Mouse (Mus musculus): ENCODE measurements around the gene Mmp2. TPM values are rescaled to one million over a fixed set of nuclear protein-coding genes. Genes with fewer than 3 reads are reported as not detected.

The Mmp2 gene
- 130 and 143 TPM in 2 replicates for polyA plus RNA-seq (2015; fragmentation: Nextera tagmentation; extraction: Ambion mirVana)

DNA sequence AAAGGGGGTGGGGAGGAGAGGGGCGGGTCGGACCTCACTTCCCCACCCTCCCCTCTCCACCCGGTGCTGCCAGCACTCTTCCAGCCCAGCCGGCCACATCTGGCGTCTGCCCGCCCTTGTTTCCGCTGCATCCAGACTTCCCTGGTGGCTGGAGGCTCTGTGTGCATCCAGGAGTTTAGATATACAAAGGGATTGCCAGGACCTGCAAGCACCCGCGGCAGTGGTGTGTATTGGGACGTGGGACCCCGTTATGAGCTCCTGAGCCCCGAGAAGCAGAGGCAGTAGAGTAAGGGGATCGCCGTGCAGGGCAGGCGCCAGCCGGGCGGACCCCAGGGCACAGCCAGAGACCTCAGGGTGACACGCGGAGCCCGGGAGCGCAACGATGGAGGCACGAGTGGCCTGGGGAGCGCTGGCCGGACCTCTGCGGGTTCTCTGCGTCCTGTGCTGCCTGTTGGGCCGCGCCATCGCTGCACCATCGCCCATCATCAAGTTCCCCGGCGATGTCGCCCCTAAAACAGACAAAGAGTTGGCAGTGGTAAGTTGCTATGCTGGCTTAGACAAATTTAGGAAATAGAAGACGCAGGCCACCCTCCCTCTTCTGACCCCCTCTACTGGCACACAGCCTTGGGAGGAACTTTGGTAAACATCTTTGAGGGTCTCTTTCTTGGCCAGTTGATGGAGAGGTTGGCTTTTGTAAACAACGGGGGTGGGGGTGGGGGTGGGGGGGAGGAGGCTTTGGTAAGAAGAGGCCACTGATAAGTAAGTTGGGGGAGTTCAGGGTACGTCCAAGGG lies at the start of gene Mmp2:
Gene Mmp2 (plus strand): TSS at position 49 of the 792 bp plus-strand sequence.

DNA sequence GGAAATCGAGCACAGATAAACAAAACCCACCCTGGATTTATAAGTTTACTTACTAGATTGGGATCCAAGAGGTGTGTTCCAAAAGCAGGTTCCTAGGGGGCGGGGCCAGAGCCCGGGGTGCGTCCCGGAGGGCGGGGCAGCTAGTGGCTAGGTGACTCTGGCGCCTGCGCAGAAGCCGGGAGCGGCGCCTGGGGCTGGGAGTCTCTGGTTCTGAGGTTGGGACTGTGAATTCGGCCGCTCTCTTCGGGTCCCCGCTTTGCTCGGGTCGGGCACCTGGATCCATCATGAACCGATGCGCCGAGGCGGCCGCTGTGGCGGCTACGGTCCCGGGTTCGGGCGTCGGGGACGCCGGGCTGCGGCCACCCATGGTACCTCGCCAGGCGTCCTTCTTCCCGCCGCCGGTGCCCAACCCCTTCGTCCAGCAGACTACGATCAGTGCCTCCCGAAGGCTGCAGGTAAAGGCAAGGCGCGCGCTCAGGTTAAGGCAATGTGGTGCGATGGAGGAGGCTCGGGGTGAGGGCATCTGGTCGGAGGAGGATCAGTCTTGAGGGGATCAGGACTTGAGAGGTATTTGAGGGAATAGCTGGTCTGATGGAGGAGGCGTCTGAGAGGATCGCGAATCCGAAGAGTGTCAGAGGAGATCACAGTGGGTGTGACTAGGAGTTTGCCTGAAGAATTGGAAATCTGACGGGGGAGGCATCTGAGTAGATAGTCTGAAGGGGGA lies 28.2 kb downstream of the Mmp2 start, which contains the start of gene Lpcat2:
Gene Lpcat2 (plus strand): TSS at position 169 of the 724 bp plus-strand sequence.

GRCm38 (mm10) chr8:92901107-92901506 lies 74.0 kb downstream of the Mmp2 start, which contains the start of gene Capns2:
Capns2 (plus strand) TSS chr8:92901407.

Other genes with a start within 250 kb of the Mmp2 start
- gene Irx6, start 153.0 kb upstream of the Mmp2 start, polyA plus RNA-seq (2015; fragmentation: Nextera tagmentation; extraction: Ambion mirVana), result not detected in 2 replicates
- 2.6 and 3.4 TPM in 2 replicates for gene Lpcat2, start 28.0 kb downstream of the Mmp2 start, polyA plus RNA-seq (2015; fragmentation: Nextera tagmentation; extraction: Ambion mirVana)
- 4.3 TPM in 1 of 2 replicates, not detected in the other for gene Capns2, start 74.1 kb downstream of the Mmp2 start, polyA plus RNA-seq (2015; fragmentation: Nextera tagmentation; extraction: Ambion mirVana)
- gene Slc6a2, start 132.8 kb downstream of the Mmp2 start, polyA plus RNA-seq (2015; fragmentation: Nextera tagmentation; extraction: Ambion mirVana), result 0.02 and 0.08 TPM in 2 replicates
- not detected in 2 replicates for gene Ces1a, start 220.9 kb downstream of the Mmp2 start, polyA plus RNA-seq (2015; fragmentation: Nextera tagmentation; extraction: Ambion mirVana)

Measured in skeletal muscle tissue, postnatal 0 days (tissue).